Mouse (Mus musculus): ENCODE measurements around the gene Evi2a. TPM values are rescaled to one million over a fixed set of nuclear protein-coding genes. Genes with fewer than 3 reads are reported as not detected.

The Evi2a gene
- polyA plus RNA-seq, 1 experiment from 2014 or later = 5.6 TPM

DNA sequence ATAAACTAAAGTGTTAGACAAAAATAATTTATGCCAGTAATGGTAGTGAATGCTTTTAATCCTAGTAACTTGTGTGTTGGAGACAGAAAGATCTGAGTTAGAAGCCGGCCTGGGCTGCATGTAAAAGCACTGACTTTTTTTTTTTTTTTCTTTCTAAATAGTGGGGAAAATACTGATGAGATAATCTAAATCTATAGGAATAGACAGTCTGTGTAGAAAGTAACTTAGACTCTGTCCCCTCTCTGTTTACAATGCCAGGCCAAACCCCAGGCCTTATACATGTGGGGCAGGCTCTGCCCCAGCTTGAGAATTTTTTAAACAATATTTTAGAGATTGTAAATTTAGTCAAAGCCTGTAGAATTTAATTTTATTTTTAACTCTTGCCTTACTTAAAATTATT, 7.5 kb downstream of the Evi2a start:
- H3K27me3 ChIP-seq (ENCODE audit: control insufficient read depth, insufficient read depth, low read length) = no peaks in the 10 kb centered on the region
- no peaks in the 10 kb centered on the region for H3K9me3 ChIP-seq (ENCODE audit: control insufficient read depth, low read depth, low read length)
- H3K36me3 ChIP-seq (ENCODE audit: control insufficient read depth, insufficient read depth, low read length) = peaks cover 2% of the 10 kb centered on the region; the same call in 1 of the 2 replicates
- no peak for ATAC-seq (ENCODE audit: insufficient number of reproducible peaks, insufficient read depth, low FRiP score, low read depth)
- no peak overlapping the region for H3K9ac ChIP-seq (replicated peaks; ENCODE audit: low read depth, low read length)
- H3K4me3 ChIP-seq (ENCODE audit: low read depth, low read length) = no peak overlapping the region
- 74% methylated on average over 1 of the region's 1 CpGs for WGBS
- H3K4me1 ChIP-seq (ENCODE audit: control insufficient read depth, insufficient read depth, low read length) = no peaks in the 10 kb centered on the region
- no peak overlapping the region for H3K27ac ChIP-seq (ENCODE audit: low read length)
- no peak overlapping the region for H3K4me2 ChIP-seq (replicated peaks; ENCODE audit: low read depth, low read length)

DNA sequence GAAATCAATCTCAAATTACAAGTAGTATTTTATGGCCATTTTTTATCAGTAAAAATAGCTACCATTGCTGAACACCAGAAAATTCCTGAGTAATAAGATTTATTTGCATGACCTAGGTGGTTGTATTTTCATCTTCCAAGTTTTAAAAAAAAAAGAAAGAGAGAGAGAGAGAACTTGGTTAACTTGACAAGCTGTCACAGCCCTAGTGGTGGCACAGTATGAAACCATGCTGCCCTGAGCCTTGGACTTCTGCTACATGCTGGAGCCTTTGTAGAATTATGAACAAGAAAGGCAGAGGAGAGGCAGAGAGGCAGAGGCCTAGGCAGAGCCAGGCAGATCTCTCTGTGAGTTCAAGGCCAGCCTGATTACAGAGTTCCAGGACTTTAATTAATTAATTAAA, 8.5 kb downstream of the Evi2a start:
- Histone ChIP-seq H3K9ac (replicated peaks; ENCODE audit: low read depth, low read length) (no peak overlapping the region), H3K9me3 (ENCODE audit: control insufficient read depth, low read depth, low read length) (no peaks in the 10 kb centered on the region), H3K27me3 (ENCODE audit: control insufficient read depth, insufficient read depth, low read length) (no peaks in the 10 kb centered on the region), H3K27ac (ENCODE audit: low read length) (no peak overlapping the region), H3K4me2 (replicated peaks; ENCODE audit: low read depth, low read length) (no peak overlapping the region), H3K4me1 (ENCODE audit: control insufficient read depth, insufficient read depth, low read length) (no peaks in the 10 kb centered on the region), H3K4me3 (ENCODE audit: low read depth, low read length) (no peak overlapping the region), H3K36me3 (ENCODE audit: control insufficient read depth, insufficient read depth, low read length) (peaks cover 2% of the 10 kb centered on the region; the same call in 1 of the 2 replicates)
- no peak for ATAC-seq (ENCODE audit: insufficient number of reproducible peaks, insufficient read depth, low FRiP score, low read depth)

DNA sequence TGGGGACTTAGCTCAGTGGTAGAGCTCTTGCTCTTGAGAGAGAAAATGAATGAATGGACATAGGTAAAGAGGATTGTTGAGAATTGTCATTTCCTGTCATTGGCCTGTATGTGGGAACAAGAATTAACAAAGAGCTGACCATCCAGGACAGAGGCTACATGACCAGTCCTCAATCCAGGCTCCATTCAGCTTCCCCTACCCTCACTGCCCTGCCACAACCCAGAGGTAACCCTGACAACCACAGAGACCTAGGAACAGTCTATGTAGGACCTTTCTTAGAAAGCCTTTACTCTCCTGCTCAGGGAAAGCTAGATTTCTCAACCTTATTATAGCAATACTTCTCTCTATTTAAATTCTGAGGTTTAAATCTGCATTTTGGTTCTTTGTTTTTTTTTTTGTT, 9.6 kb downstream of the Evi2a start:
- H3K4me2 ChIP-seq (replicated peaks; ENCODE audit: low read depth, low read length) = no peak overlapping the region
- no peaks in the 10 kb centered on the region for H3K4me1 ChIP-seq (ENCODE audit: control insufficient read depth, insufficient read depth, low read length)
- H3K36me3 ChIP-seq (ENCODE audit: control insufficient read depth, insufficient read depth, low read length) = peaks cover 2% of the 10 kb centered on the region; the same call in 1 of the 2 replicates
- H3K27ac ChIP-seq (ENCODE audit: low read length) = no peak overlapping the region
- no peak overlapping the region for H3K4me3 ChIP-seq (ENCODE audit: low read depth, low read length)
- ATAC-seq (ENCODE audit: insufficient number of reproducible peaks, insufficient read depth, low FRiP score, low read depth) = no peak
- H3K27me3 ChIP-seq (ENCODE audit: control insufficient read depth, insufficient read depth, low read length) = no peaks in the 10 kb centered on the region
- no peaks in the 10 kb centered on the region for H3K9me3 ChIP-seq (ENCODE audit: control insufficient read depth, low read depth, low read length)
- no peak overlapping the region for H3K9ac ChIP-seq (replicated peaks; ENCODE audit: low read depth, low read length)

DNA sequence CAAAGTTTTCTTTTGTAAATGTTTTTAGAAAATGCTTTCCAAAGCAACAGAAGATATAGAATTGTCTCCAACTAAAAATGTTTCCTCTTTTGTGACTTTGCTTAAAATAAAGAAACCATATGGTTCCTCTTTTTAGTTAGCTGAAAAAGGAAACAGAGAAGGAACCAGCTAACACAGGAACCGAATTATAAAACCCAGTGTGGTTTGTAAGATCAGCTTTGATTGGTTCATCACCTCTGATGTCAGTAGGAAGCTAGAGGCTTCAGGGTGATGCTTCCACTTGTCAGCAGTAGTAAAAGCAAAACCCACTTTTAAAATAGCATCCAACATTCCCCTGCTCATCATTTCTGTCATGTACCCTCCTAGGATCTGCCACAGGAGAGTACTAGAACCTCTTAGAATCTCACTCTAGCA, 10.5 kb downstream of the Evi2a start:
- Histone ChIP-seq H3K4me1 (ENCODE audit: control insufficient read depth, insufficient read depth, low read length) (0 out of 2 replicates have a peak, but pooled peaks cover 3% of the 10 kb centered on the region), H3K9ac (replicated peaks; ENCODE audit: low read depth, low read length) (no peak overlapping the region), H3K9me3 (ENCODE audit: control insufficient read depth, low read depth, low read length) (no peaks in the 10 kb centered on the region), H3K27ac (ENCODE audit: low read length) (no peak overlapping the region), H3K4me3 (ENCODE audit: low read depth, low read length) (no peak overlapping the region), H3K4me2 (replicated peaks; ENCODE audit: low read depth, low read length) (no peak overlapping the region), H3K27me3 (ENCODE audit: control insufficient read depth, insufficient read depth, low read length) (no peaks in the 10 kb centered on the region), H3K36me3 (ENCODE audit: control insufficient read depth, insufficient read depth, low read length) (no peaks in the 10 kb centered on the region)
- ATAC-seq (ENCODE audit: insufficient number of reproducible peaks, insufficient read depth, low FRiP score, low read depth) = no peak
- WGBS = 65% methylated on average over 1 of the region's 1 CpGs

DNA sequence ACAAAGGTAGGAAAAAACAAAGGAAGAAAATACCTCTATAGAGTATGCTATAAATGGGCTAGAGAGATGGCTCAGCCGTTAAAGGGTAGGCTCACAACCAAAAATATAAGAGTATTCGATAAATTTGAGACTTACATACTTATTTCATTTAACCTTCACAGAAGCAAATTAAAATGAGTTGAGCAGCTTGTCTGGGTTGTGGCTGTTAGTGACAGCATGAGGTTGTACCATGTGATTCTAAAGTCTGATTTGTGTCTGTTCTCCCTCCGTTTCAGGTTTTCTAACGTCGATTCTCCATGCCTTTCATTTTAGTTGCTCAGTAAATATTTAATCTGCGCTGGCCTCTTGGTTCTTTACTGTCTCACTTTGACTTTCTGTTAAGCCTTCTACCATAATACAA, 11.1 kb downstream of the Evi2a start:
- H3K4me2 ChIP-seq (replicated peaks; ENCODE audit: low read depth, low read length) = no peak overlapping the region
- no peak for ATAC-seq (ENCODE audit: insufficient number of reproducible peaks, insufficient read depth, low FRiP score, low read depth)

DNA sequence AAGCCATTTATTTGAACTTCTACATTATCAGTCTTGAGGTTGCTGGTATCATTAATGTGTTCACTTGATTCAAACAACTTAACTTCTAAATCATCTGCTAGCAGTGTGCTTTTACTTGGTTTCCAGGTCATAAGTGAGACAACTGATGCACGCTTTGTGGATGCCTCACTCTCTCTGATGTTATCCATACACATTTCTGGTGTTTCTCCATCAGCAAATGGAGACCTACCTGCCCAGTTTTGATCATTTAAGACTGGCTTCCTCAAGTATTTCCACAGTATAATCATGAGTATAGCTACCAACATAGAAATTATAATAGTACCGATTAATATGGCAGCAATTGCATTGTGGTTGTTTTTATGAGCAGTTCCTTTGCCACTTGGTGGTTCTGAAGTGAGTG, 14.6 kb downstream of the Evi2a start:
- Histone ChIP-seq H3K9ac (replicated peaks; ENCODE audit: low read depth, low read length) (no peak overlapping the region), H3K36me3 (ENCODE audit: control insufficient read depth, insufficient read depth, low read length) (no peaks in the 10 kb centered on the region), H3K27me3 (ENCODE audit: control insufficient read depth, insufficient read depth, low read length) (no peaks in the 10 kb centered on the region), H3K9me3 (ENCODE audit: control insufficient read depth, low read depth, low read length) (no peaks in the 10 kb centered on the region), H3K27ac (ENCODE audit: low read length) (no peak overlapping the region), H3K4me3 (ENCODE audit: low read depth, low read length) (no peak overlapping the region), H3K4me2 (replicated peaks; ENCODE audit: low read depth, low read length) (no peak overlapping the region), H3K4me1 (ENCODE audit: control insufficient read depth, insufficient read depth, low read length) (0 out of 2 replicates have a peak, but pooled peaks cover 3% of the 10 kb centered on the region)
- ATAC-seq (ENCODE audit: insufficient number of reproducible peaks, insufficient read depth, low FRiP score, low read depth) = no peak
- 97% methylated on average over 2 of the region's 2 CpGs for WGBS

More for the DNA sequence above, 11.1 kb downstream of the Evi2a start:
- H3K27me3 ChIP-seq (ENCODE audit: control insufficient read depth, insufficient read depth, low read length) = no peaks in the 10 kb centered on the region
- no peak overlapping the region for H3K27ac ChIP-seq (ENCODE audit: low read length)
- 67% methylated on average over 6 of the region's 6 CpGs for WGBS
- H3K4me1 ChIP-seq (ENCODE audit: control insufficient read depth, insufficient read depth, low read length) = 0 out of 2 replicates have a peak, but pooled peaks cover 3% of the 10 kb centered on the region
- H3K36me3 ChIP-seq (ENCODE audit: control insufficient read depth, insufficient read depth, low read length) = no peaks in the 10 kb centered on the region
- no peaks in the 10 kb centered on the region for H3K9me3 ChIP-seq (ENCODE audit: control insufficient read depth, low read depth, low read length)
- H3K9ac ChIP-seq (replicated peaks; ENCODE audit: low read depth, low read length) = no peak overlapping the region
- no peak overlapping the region for H3K4me3 ChIP-seq (ENCODE audit: low read depth, low read length)

DNA sequence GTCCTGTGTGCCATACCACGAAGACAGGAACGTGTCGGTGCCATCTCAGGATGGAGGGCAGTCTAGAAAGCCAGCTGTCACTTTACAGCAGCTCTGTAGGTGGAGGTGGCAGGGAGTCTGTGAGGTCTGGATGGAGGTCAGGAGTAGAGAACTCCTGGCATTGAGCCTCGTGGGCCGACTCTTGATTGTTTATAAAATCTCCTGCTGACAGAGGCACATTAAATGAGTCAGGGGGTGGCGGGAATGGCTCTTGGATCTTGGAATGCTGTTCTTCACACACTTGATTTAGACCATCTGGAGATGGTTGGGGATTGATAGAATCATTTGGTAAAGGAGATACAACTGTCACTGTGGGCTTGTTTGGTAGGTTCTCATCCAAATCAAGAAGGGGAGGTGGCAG, 15.1 kb downstream of the Evi2a start:
- whole genome bisulfite sequencing = 57% methylated on average over 6 of the region's 6 CpGs
- no peak for ATAC-seq (ENCODE audit: insufficient number of reproducible peaks, insufficient read depth, low FRiP score, low read depth)
- no peaks in the 10 kb centered on the region for H3K9me3 ChIP-seq (ENCODE audit: control insufficient read depth, low read depth, low read length)

DNA sequence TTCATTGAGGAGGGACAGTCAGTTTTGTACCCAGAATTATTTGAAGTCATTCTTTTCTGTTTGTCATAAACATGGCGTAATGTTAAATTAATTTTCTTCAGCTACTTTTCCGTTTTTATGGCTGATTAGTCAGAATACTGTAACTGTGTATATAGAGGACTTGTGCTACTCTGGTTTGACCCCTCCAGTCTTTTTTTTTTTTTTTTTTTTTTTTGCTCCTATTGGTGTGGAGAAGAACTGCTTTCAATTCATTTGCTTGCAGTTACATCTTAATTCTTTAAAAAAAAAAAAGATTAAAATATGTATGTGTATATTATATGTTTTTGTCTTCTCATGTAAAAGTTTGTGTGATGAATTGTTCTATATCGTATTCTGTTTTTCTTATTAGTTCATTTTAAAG, 18.4 kb downstream of the Evi2a start:
- no peak overlapping the region for H3K4me3 ChIP-seq (ENCODE audit: low read depth, low read length)
- H3K36me3 ChIP-seq (ENCODE audit: control insufficient read depth, insufficient read depth, low read length) = no peaks in the 10 kb centered on the region
- no peaks in the 10 kb centered on the region for H3K27me3 ChIP-seq (ENCODE audit: control insufficient read depth, insufficient read depth, low read length)
- no peak for ATAC-seq (ENCODE audit: insufficient number of reproducible peaks, insufficient read depth, low FRiP score, low read depth)
- 0 out of 2 replicates have a peak, but pooled peaks cover 3% of the 10 kb centered on the region for H3K4me1 ChIP-seq (ENCODE audit: control insufficient read depth, insufficient read depth, low read length)
- no peaks in the 10 kb centered on the region for H3K9me3 ChIP-seq (ENCODE audit: control insufficient read depth, low read depth, low read length)
- H3K4me2 ChIP-seq (replicated peaks; ENCODE audit: low read depth, low read length) = no peak overlapping the region
- no peak overlapping the region for H3K27ac ChIP-seq (ENCODE audit: low read length)
- 87% methylated on average over 3 of the region's 3 CpGs for WGBS
- no peak overlapping the region for H3K9ac ChIP-seq (replicated peaks; ENCODE audit: low read depth, low read length)

More for the DNA sequence above, 15.1 kb downstream of the Evi2a start:
- no peak overlapping the region for H3K27ac ChIP-seq (ENCODE audit: low read length)
- H3K27me3 ChIP-seq (ENCODE audit: control insufficient read depth, insufficient read depth, low read length) = no peaks in the 10 kb centered on the region
- no peak overlapping the region for H3K4me3 ChIP-seq (ENCODE audit: low read depth, low read length)
- no peaks in the 10 kb centered on the region for H3K36me3 ChIP-seq (ENCODE audit: control insufficient read depth, insufficient read depth, low read length)
- no peak overlapping the region for H3K4me2 ChIP-seq (replicated peaks; ENCODE audit: low read depth, low read length)
- 0 out of 2 replicates have a peak, but pooled peaks cover 3% of the 10 kb centered on the region for H3K4me1 ChIP-seq (ENCODE audit: control insufficient read depth, insufficient read depth, low read length)
- no peak overlapping the region for H3K9ac ChIP-seq (replicated peaks; ENCODE audit: low read depth, low read length)

DNA sequence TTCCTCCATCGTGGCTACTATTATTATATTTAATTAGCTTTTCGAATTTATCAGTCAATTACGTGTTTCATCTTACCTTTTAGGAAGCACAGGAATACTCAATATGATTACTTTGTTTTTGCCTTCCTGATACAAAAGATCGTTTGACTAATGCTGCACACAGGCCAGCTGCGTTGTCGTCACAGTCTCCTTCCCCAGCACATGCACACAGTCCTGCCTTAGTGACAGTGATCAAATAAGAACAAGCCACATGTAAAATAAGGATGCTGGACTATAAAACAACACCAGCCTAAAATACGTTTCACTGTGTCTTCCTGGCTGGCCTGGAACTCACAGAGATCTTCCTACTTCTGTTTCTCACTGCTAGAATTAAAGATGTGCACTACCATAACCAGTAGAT, 25.9 kb downstream of the Evi2a start:
- no peak overlapping the region for H3K4me3 ChIP-seq (ENCODE audit: low read depth, low read length)
- H3K27me3 ChIP-seq (ENCODE audit: control insufficient read depth, insufficient read depth, low read length) = no peaks in the 10 kb centered on the region
- H3K36me3 ChIP-seq (ENCODE audit: control insufficient read depth, insufficient read depth, low read length) = no peaks in the 10 kb centered on the region
- H3K4me2 ChIP-seq (replicated peaks; ENCODE audit: low read depth, low read length) = no peak overlapping the region
- ATAC-seq (ENCODE audit: insufficient number of reproducible peaks, insufficient read depth, low FRiP score, low read depth) = no peak
- H3K9ac ChIP-seq (replicated peaks; ENCODE audit: low read depth, low read length) = no peak overlapping the region
- H3K4me1 ChIP-seq (ENCODE audit: control insufficient read depth, insufficient read depth, low read length) = no peaks in the 10 kb centered on the region
- 92% methylated on average over 7 of the region's 7 CpGs for WGBS
- H3K27ac ChIP-seq (ENCODE audit: low read length) = no peak overlapping the region
- H3K9me3 ChIP-seq (ENCODE audit: control insufficient read depth, low read depth, low read length) = no peaks in the 10 kb centered on the region

Measured in stomach, embryonic 14.5 days (tissue).